Mouse (Mus musculus) hematopoietic stem cell, adult 5-6 weeks (primary cell): ENCODE results near the gene Dmkn. TPM values are rescaled to one million over a fixed set of nuclear protein-coding genes. Genes with fewer than 3 reads are reported as not detected.
"Not testable (repeated sequence)": the region's sequence is repeated elsewhere in the genome, so short reads cannot be mapped to it uniquely, and the experiment has no call there.

Source experiments
- ATAC-seq, 2 experiments: fragments of 125-278 bp in 1 of 2; replicated peaks in 1 of 2; 2 replicates each; pipeline ENCODE4 v1.8.0; 2016 to 2017; ENCODE audit warnings: inconsistent platforms in 2 of 2, mild to moderate bottlenecking in 2 of 2, moderate number of reproducible peaks in 2 of 2, low read depth in 1 of 2, moderate TSS enrichment in 1 of 2; ENCODE audit not compliant: low FRiP score in 2 of 2, poor library complexity in 2 of 2, severe bottlenecking in 2 of 2, insufficient read depth in 1 of 2, low TSS enrichment in 1 of 2
- total RNA-seq: library from RNA; stranded (forward); fragments of 172-1452, 232-1000 nt; gene quantifications from 2 replicates; pipeline ENCODE4 v1.2.3, GENCODE M21; 2017

Gene Dmkn
- total RNA-seq, 1 experiment from 2014 or later = not detected

DNA sequence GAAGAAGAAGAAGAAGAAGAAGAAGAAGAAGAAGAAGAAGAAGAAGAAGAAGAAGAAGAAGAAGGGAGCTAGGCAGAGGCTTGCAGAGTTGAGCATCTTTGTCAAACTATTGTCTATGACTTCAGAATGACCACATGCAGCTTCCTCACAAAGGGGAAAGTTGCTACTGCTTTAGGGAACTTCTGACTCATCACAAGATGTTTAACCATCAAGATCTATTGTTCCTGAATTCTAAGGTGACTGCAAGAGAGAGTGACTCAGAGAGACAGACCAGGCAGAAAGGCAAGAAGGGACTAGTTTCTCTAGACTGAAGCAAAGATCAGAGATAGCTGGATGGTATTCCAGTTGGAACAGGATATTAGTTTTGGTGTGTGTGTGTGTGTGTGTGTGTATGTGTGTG is 31.4 kb downstream of the Dmkn start:
- peak in 1 of 2 experiments; percentile 42; a peak in 2 of 4 replicates for ATAC-seq

DNA sequence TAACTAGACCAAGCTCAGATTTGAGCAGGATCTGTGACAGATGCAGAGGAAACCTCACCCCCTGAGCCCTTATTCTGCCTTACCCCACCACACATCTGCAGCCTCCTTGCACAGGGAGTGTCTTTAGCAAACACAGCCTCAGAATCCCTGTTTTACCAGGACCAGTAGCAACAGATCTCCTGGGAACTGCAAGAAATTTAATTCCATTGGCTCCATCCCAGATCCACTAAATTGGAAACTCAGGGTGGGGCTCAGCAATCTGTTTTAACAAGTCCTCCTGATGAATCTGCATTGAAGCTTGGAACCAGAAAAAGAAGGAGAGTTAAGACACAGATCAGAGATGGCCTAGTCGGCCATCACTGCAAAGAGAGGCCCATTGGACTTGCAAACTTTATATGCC is 33.2 kb downstream of the Dmkn start:
- no peak for ATAC-seq

DNA sequence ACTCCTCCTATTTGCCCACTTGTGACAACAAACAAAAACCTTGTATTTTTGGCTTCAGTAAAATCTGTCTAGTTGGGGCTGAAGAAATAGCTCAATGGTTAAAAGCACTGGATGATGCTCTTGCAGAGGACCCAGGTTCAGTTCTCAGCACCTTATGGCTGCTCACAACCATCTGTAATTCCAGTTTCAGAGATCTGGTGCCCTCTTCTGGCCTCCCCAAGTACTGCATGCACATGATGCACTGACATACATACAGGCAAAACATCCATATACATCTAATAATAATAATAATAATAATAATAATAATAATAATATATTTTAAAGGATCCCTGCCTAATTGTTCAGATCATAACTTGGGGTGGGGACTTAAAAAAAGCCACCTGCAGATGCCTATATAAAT is 37.1 kb downstream of the Dmkn start:
- ATAC-seq = no peak

DNA sequence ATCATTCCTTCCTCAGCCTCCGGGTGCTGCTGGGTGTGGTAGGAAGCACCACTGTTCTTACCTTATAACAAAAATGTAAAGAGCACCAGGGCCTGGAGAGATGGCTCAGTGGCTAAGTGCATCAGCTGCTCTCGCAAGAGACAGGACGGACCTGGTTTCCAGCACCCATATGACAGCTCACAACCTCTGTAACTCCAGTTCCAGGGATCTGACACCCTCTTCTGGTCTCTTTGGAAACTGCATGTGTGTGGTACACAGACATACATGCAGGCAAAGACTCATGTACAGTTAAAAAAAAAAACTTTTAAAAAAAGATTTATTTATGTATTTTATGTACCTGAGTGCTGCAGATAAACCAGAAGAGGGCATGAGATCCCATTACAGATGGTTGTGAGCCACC is 39.7 kb downstream of the Dmkn start:
- no peak for ATAC-seq

DNA sequence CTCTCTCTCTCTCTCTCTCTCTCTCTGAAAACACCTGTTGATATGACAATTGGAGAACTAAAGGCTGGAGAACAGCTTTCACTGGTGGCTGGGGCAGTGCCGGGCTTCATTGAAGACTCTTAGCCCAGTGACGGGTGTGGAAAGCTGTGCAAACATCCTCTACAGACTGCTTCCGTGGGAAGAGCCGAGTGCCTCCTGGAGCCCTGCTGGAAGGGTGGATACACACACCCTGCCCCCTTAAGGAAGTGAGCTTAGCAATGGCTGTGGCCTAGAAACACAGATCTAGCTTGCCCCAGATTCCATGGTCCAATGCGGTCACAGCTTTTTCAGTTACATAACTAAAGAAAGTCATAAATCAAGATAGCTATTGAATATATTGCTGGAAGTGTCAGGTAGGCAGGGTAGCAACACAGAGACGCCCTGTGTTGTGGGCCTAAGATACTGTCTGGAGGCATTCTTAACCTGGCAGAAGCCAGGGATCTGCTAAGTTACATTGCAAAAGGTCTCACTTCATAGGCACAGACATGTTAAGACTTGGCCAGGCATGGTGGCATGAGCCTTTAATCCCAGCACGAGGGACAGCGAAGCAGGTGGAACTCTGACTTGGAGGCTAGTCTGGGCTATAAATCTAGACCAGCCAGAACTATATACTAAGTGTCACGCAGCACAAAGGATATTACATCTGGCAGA is 40.6 kb downstream of the Dmkn start:
- ATAC-seq = peak; percentile 49 to 61

DNA sequence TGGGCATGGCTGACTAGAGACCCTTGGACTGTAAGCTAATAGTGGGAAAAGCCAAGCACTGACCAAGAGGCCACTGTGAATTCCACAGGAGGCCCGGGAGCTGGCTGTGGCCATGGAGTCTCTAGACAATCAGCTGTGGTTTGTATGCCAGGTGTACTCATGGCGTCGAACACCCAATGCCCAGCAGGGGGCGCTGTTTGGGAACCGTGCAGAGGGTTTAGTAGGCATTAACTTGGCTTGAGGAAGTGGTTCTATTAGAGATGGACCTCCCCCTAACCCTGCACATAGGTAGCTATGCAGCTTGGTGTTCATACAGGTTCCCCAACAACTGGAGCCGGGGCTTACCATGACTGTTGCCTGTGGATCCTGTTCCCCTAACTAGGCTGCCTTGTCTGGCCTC is 42.4 kb downstream of the Dmkn start:
- ATAC-seq = peak; percentile 59 to 74; a peak in 3 of 4 replicates

DNA sequence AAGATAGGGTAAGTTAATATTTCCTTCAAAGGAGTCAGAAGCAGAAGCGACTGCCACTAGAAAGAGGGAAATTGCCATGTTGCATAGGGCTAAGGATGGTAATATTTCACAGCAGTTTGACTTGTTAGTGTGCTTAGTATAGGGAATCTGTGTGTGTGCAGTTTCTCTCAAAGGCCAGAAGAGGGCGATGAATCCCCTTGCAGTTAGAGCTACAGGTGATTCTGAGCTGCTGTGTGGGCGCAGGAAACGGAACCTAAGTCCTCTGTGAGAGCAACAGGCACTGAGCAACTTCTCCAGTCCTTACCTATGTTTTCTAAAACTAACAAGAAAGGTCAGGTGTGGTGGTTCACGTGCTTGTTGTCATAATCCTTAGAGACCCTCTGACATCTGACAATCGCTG is 46.8 kb downstream of the Dmkn start:
- ATAC-seq = no peak

DNA sequence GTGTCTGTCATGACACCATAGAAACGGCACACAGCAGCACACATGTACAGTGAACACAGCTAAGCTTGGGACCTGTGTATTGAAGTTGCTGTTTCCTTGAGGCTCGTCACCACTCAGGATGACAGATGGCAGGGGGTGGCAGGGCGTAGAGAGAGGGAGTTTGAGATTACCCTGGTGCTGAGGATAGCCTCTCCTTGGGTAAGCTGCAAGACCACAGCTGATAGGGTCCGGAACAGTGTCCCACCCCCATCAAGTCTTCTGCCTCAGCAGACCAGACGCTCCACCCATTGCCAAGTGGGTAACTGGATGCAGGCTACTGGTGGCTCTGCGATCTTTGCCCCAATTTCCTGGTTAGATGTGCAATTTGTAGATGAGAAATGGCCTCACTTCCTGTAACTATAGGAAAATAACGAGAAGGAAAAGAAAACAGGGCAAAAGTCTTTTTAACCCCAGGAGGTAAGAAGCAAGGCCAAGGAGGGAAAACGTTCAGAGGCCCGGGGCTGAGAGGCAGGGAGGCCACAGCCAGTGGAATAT is 48.3 kb downstream of the Dmkn start:
- ATAC-seq = peak; percentile 60 to 66

DNA sequence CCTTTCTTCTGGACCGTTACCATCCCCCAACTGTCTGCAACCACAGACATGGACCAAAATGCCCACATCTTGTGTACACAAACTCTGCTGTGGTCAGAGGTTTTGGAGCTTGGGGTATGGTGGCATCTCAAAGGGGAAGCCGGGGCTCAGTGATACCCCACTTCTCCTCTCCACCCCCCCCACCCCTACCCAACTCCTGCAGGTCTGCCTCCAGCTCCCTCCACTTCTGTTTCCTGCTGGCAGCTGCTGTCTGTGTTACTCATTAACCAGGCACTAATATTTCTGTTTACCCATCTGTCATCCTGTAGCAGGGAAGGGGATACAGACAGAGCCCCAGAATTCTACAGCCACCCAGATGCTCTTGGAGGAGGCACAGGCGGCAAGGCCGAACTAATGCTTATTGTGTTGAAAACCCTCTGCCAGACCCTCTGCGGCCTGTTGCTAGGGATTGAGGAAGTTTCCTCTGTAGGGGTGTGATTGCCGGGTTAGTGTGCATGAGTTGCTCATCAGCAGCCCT is 48.8 kb downstream of the Dmkn start:
- peak; percentile 81 to 89 for ATAC-seq

DNA sequence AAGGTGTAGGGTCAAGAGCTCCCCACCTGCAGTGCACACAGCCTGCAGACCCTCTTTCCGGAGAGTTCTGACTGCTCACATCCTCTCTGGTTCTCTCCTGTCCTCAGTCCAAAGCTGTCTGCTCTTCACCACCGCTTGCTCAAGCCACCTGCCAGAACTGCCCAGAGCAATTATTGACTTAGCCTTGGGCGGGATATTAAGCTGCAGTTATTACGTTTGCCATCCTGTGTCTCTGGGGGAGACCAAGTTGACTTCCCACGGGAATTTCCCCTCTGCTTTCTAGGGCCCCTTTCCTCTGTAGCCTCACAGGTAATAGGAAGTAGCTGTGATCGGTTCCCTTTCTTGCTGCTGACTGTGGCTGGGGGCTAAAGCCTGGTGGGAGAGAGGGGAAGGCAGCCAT is 56.6 kb downstream of the Dmkn start:
- 0 out of 4 replicates have a peak, but pooled peaks of 1 of the 2 experiments have one; percentile 18 for ATAC-seq

DNA sequence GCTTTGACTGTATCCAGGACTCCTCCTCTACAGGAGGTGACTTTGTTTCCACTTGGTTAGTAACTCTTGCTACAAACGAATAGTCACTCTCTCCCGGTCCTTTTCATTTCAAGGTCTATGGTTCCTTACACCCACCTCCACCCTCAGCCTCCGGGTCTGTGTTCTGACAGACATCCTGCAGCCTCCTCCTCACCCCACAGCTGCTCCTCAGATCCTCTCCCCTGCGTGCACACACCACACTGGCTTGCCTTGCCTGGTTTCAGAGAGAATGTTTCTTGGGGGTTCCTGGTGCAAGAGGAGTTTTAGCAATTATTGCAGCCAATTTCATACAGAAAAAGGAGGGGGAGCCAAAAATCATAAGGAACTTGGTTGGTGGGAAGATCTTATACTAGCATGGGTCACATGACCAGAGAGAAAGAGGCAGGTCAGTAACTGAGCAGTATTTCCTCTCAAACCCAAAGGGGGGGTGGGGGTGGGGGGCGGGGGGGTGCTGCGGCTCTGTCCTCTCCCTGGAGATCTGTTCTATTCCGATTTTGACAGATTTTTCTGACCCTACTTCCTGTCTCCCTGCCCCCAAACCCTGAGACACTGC is 57.4 kb downstream of the Dmkn start:
- peak; percentile 61 to 62 for ATAC-seq

DNA sequence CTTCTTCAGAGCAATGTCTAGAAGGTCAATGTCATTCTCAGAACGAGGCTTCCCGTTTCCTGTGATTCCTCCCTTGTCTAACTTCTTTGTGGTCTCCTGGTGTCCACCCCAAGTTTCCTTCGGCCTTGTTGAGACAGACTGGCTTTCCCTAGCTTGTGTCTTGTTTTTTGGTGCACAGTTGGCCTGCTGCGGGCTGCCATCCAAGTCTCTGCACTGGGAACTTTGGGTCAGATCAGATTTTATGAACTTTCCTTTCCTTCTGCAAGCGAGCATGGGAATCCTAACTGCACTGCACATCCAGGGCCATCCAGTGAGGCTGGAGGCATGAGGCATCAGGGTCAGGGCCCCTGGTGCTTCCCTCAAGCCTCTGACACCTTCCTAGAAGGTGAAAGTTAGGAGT is 58.0 kb downstream of the Dmkn start:
- ATAC-seq = no peak

DNA sequence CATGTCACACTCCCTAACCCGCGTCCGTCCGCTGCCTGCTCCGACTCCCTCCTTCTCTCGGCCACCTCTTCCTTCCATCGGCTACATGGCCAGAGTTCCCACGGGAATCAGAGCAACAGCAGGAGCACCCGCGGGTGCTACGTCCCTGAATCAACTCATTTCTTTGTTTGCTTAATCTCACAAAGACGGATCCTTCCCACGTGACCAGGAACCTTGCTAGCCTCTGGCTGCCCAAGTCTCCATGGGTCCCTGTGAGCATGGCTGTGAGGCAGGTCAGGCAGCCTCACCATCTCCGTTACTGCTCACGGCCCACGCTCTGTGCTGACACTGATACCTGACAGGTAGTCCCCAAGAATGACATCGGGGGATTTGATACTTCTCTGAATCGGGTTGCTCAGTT is 60.1 kb downstream of the Dmkn start, which contains the start of gene Ffar2:
TSS of gene Ffar2 (minus strand) at position 101 of the 400 bp plus-strand sequence.
- no peak for ATAC-seq

DNA sequence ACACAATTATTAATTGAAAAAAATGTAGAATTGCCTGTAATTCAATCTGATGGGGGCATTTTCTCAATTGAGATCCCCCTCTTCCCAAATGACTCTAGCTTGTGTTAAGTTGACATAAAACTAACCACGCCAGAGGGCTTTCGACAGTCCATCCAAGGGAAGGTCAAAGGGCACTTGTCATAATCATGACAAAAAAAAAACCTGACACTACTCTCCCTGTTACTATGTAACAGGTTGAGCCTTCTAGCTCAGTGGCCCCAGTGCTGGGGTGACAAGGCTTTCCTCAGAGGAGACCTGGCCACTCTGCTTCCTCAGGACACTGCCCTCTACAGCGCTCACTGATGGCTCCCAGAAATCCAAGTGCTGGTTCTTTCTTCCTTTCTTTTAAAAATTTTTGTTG is 60.8 kb downstream of the Dmkn start:
- no peak for ATAC-seq

DNA sequence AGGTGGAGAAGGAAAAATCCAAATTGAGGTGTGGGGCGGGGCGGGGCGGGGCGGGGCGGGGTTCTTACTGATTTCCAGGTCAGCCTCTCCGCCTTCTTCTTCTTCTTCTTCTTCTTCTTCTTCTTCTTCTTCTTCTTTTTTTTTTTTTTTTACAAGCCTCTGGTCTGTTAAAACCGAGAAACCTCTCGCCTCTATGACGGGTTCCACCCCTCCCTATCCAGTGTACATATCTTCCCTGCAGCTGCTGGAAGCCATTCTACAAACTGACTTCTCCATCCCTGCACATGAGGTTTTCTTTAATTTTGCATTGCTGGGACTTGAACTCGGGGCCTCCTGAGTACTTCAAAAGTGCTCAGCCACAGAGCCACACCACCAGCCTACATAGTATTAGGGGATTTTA is 63.1 kb downstream of the Dmkn start:
- ATAC-seq = no peak

DNA sequence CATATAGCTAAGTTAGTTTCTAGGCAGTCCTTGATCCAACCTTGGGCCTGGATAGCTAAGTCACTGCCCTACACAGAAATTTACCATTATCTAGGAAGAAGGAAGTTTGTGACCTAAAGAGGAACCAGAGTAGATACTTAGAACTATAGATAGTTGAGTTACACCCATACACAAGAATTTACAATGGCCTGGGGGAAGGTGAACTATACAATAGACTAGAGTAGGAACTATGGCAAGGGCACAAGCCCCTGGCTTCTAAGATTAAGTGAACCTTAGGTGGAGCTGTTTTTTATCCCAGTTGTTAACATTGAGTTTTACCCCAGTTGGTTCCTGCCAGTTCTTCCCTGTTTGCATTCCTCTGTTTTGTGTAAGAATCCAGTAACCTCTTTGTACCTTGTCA is 65.3 kb downstream of the Dmkn start:
- ATAC-seq = not testable (repeated sequence)

DNA sequence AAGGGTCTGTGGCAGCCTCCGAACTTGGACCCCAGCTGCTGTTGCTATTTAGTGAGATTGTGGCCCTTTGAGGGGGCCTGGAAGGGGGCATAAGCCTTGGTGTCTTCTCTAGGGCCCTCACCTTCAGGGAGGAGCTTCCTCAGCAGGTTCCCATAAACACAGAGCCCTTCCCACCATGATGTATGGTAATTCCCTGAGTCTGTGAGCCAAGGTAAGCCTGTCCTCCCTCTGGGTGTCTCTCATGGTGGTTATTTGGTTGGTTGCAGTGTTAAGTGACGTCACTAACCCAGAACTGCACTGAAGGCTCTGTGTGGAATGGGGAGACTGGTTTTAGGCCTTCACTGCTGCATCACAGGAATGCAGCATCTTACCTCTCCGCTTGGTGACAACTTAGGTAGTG is 65.9 kb downstream of the Dmkn start:
- no peak for ATAC-seq
